Mouse (Mus musculus) testis, adult 2 months (tissue): ENCODE data around the gene 3110082I17Rik.

Experiments used
- CTCF ChIP-seq: fragments of 200-500 bp; IDR thresholded peaks from 2 replicates; pipeline ENCODE4 v1.5.1; 2012; ENCODE audit warnings: low read depth, mild to moderate bottlenecking, inconsistent platforms, low read length, moderate library complexity; ENCODE audit not compliant: control insufficient read depth, insufficient read depth, insufficient replicate concordance
- POLR2A ChIP-seq: fragments of 200-500 bp; IDR thresholded peaks from 2 replicates; pipeline ENCODE4 v1.6.1; 2012; ENCODE audit warnings: low read depth, mild to moderate bottlenecking, inconsistent platforms, low read length, moderate library complexity; ENCODE audit not compliant: control insufficient read depth

- TF ChIP-seq CTCF (no peak), POLR2A (no peak)
Observed at GRCm38 (mm10) chr5:139397359-139397916, 62.9 kb downstream of the 3110082I17Rik start.
